Mouse (Mus musculus) central nervous system, embryonic 18 days (tissue): ENCODE results near the gene Vmn1r234. TPM values are rescaled to one million over a fixed set of nuclear protein-coding genes. Genes with fewer than 3 reads are reported as not detected.

Experiments
- polyA plus RNA-seq: library from polyadenylated mRNA; depleted of rRNA; stranded (reverse); fragments of >200 nt; gene quantifications from 2 replicates; pipeline ENCODE4 v1.2.3, GENCODE M21; 2012; rRNA removed

Vmn1r234 gene
- not detected in 2 replicates for polyA plus RNA-seq

DNA sequence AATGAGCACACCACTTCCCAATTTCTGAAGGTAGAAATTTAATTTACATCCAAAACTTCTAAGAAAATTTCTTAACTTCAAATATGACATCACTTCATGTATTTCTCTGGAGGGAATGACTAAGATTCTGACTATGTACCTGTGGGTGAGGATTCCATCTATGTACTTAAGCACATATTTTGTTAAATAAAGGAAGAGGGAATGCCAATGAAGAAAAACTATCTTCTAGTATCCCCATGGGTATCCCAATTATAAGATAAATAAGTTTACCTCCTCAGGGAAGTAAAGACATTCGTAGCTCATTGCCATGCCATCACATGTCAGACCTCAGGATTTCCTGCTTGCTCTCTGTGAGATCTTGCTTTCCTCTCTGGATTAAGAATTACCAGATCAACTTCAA is at the start of gene Vmn1r234:
Vmn1r234 (plus strand) TSS at position 301 of the 400 bp plus-strand sequence.

DNA sequence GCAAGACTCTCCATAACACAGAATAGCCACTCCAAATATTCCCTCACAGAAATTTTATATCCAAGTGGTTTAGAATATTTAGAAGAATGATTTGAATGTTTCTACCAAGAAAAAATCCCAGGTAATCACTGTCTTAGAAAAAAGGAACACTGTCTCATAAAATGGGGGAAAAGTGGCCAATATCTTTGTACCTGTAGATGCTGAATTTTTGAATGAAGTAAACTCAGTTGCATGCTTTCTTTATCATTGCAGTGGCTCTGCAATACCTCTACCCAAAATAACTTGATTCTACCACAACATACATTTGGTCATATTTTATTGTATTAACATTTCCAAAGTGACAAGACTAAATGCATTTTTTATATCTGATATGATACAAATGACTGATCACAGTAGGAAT is 30.2 kb downstream of the Vmn1r234 start, which contains the start of gene Vmn1r235:
Vmn1r235 (plus strand) TSS at position 301 of the 400 bp plus-strand sequence.

DNA sequence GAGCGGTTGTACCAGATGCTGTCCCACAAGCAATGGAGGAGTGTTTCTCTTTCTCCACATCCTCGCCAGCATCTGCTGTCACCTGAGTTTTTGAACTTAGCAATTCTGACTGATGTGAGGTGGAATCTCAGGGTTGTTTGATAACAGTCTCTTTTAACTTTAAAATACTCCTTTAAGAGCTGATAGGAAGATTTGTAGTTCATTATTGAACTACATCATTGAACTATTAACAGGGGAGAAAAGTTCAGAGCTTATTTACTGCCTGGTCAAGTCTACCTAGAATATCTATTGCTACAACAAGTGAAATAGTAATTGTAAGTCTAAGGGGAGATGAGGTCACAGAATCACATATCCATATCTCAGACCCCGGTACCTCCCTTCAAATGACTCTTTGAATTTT is 56.8 kb downstream of the Vmn1r234 start, which contains the start of gene Vmn1r236:
Vmn1r236 (plus strand) TSS at position 301 of the 400 bp plus-strand sequence.

Other genes starting within 250 kb of the Vmn1r234 start
- not detected in 2 replicates for gene Vmn1r233, start 229.6 kb upstream of the Vmn1r234 start, polyA plus RNA-seq
- 22.2 and 25.7 TPM in 2 replicates for gene Zfp160, start 217.2 kb upstream of the Vmn1r234 start, polyA plus RNA-seq
- gene Vmn1r235, start 30.3 kb downstream of the Vmn1r234 start, polyA plus RNA-seq: not detected in 2 replicates
- not detected in 2 replicates for gene Vmn1r236, start 56.9 kb downstream of the Vmn1r234 start, polyA plus RNA-seq
- gene Vmn1r237, start 85.8 kb downstream of the Vmn1r234 start, polyA plus RNA-seq: not detected in 2 replicates
- 3.3 and 3.6 TPM in 2 replicates for gene Zfp677, start 157.7 kb downstream of the Vmn1r234 start, polyA plus RNA-seq
- 3.5 and 4.6 TPM in 2 replicates for gene Zfp54, start 197.1 kb downstream of the Vmn1r234 start, polyA plus RNA-seq
- gene Zfp51, start 224.3 kb downstream of the Vmn1r234 start, polyA plus RNA-seq: 5.3 and 5.6 TPM in 2 replicates